Mouse (Mus musculus) layer of hippocampus, adult 11-12 months (tissue): ENCODE results near the gene Prss53.
A peak's percentile ranks its signal among the peaks of the same experiment; 100 is the strongest.

Experiments used
- DNase-seq: peaks from one replicate; pipeline ENCODE4 v3.0.0; 2022; ENCODE audit warnings: low spot score

Gene Prss53

GRCm38 (mm10) chr7:127890798-127891197, at the start of gene Prss53:
TSS of gene Prss53 (minus strand) at chr7:127890970.
- DNase-seq = no peak

DNA sequence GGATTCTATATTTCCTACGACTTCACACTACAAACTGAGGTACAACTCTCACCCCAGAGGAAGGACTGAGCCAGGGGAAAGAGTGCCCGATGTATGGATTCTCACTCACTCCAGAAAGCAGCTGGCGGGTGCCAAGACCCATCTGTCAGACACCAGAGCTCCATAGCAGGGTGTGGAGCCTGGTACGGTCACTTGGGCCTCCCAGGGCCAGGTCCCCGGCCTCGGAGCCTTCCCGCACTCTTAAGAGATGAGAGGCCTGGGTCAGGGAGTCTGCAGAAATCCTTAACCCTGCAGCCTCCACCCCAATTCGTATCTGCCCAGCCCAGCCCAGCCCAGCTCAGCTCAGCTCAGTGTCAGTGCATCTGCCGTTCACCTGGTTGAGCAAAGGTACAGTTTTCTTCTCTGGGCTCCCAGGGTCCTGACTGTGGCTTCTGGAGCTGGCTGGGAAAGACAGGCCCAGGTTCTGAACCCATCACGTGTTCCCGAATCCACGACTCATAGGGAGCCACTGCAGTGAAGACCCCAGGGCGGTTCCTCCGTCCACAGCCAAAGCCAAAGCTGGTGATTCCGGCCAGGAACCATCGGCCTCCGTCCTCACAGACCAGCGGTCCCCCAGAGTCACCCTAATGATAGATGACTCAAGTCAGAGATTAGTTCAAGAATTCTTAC, 45.6 kb upstream of the Prss53 start:
- DNase-seq = no peak

GRCm38 (mm10) chr7:127935748-127936159, 45.0 kb upstream of the Prss53 start:
- no peak for DNase-seq

- DNase-seq = peak; percentile 94
These were observed 44.4 kb upstream of the Prss53 start for GRCm38 (mm10) chr7:127935028-127935722.

GRCm38 (mm10) chr7:127934075-127934474, 43.3 kb upstream of the Prss53 start:
- DNase-seq = no peak

GRCm38 (mm10) chr7:127932273-127933031, 41.7 kb upstream of the Prss53 start:
- DNase-seq = no peak

DNA sequence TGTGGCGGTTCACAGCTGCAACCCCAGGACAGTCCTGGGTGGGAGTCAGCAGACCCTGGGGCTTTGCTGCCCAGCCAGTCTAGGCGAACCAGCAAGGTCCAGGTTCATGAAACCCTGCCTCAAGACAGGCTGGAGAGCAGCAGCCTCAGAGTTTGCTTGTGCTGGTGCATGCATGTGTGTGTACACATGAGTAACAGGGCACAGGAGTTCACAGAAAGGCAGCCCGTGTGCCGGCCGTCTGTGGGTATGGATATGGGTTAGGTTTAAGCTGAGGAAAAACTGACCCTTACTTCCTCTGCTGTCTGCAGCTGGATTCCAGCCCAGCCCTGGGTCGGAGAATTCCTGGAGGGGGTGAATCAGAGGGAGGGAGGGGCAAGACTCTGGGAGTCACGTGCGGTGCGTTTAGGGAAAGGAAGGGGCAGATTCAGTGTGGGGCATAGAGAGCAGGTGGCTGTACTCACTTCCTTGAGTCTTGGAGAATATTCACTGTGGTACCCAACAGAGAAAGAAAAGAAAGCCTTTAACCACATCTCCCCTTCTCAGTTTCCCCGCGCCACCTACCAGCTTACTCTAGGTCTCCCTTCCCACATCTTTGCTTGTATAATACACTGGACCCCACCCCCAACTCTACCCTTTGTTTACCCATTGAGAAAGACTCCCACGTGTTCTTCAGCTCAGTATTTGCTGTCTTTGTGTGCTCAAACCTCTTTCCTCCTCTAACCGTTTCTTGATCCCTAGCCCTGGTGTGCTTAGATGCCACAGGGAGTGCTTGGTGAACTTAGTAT, 40.8 kb upstream of the Prss53 start:
- DNase-seq = no peak

- DNase-seq = no peak
These were observed 39.9 kb upstream of the Prss53 start for GRCm38 (mm10) chr7:127930636-127931035.

DNA sequence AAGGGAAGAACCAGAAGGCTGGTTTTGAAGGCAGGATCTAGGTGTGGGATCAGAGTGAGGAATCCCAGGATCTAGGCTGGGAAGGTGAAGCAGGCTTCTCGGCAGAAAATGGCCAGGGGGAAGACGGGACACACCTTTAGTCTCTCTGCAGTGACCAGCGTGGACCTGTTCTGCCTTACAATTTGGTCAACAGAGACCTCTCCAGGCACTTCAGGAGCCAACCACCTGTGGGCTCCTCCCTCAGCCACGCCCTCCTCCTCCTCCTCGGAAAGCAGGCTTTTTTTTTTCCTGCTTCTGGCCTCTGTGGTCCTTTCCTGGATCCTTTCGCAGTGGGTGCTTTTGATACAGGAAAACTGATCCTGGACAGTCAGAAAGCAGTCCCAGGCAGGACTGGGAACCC, 39.2 kb upstream of the Prss53 start, which contains the start of gene Prss8:
TSS of gene Prss8 (minus strand) at position 182 of the 400 bp plus-strand sequence.
- no peak for DNase-seq

- no peak for DNase-seq
These were observed 37.8 kb upstream of the Prss53 start for GRCm38 (mm10) chr7:127928596-127928995.

DNA sequence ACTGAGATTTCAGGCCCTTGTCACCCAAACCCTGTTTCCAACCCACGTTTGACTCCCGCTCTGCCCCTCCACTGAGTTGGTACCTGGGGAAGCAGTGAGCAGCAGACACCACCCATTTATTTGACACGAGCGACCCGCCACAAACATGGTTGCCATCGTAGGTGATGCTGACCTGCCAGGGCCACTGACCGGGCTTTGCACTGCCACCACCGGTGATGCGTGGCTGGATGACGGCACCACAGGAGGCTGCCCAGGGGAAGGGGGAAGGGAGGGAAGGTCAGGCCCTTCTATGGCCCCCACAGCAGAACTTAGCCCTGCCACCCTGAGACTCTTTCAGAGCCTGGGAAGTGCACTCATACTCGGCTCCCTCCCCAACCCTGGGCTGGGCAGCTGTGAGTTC, 37.0 kb upstream of the Prss53 start:
- no peak for DNase-seq

- DNase-seq = no peak
These were observed 36.1 kb upstream of the Prss53 start for GRCm38 (mm10) chr7:127926846-127927245.

DNA sequence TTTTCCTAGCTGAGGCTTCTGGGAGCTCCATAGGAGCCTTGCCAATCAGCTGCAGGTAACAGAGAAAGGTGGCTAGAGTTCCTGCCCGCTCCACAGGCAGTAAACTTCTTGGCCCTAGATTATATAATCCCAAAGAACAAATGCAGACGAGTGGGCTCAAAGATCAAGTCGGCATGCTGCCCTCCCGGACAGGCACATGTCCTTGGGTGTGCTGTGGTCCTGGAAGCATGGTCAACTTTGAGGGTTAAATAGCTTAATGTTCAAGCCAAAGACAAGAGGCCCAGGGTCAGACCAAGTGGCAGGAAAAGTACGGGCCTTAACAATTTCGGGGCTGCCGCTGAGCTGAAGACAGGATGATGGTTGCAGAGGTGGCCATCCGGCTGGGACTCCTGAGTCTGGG, 35.3 kb upstream of the Prss53 start:
- DNase-seq = no peak

DNA sequence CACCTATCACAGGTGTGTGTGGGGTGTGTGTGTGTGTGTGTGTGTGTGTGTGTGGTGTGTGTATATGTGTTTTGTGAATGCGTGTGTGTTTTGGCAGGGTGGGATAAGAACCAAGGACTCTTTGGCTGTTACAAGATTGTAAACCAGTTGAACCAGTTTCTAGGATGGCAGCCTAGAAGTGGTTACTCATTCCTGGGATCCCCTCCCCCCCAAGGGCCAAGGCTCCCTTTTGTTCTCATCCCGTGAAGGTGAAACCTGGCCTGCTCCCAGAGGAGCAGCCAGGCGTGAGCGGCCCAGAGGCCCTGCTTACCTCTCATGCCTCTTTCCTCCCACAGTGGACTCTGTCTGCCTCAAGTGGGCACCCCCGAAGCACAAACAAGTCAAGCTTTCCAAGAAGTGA, 34.5 kb upstream of the Prss53 start:
- no peak for DNase-seq

DNA sequence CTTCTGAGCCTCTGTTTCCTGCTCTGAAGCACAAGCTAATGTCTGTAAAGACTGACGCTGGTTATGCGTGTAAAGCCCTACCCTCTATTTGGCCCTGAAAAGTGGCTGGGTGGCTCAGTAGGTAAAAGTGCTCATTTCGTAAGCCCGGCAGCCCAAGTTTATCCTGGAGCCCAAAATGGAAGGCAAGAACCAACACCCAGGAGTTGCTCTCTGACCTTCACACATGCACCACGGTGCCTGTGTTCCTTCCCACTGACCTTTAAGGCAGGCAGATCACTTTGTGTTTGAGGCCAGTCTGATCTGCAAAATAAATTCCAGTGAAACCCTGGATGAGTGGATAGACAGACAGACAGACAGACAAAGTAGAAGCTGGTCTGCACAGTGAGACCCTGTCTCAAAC, 32.9 kb upstream of the Prss53 start:
- DNase-seq = no peak

GRCm38 (mm10) chr7:127922451-127923275, 31.9 kb upstream of the Prss53 start:
- no peak for DNase-seq

GRCm38 (mm10) chr7:127921516-127921915, 30.7 kb upstream of the Prss53 start:
- no peak for DNase-seq

GRCm38 (mm10) chr7:127919290-127919689, 28.5 kb upstream of the Prss53 start:
- DNase-seq = no peak

DNA sequence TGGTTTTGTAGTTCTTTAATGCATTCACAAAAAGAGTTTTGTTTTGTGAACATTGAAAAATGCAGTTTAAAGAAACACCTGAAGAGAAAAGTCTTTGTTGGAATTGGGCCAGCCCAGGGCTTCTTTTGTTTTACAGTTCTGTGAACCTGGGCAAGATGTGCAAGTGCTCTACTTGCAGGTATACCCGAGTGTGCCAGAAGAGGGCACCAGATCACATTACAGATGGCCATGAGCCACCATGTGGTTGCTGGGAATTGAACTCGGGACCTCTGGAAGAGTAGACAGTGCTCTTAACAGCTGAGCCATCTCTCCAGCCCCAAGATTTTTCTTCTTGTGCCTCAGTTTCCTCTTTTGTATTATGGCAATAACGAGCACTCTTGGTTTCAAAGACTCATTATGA, 27.4 kb upstream of the Prss53 start:
- DNase-seq = no peak

DNA sequence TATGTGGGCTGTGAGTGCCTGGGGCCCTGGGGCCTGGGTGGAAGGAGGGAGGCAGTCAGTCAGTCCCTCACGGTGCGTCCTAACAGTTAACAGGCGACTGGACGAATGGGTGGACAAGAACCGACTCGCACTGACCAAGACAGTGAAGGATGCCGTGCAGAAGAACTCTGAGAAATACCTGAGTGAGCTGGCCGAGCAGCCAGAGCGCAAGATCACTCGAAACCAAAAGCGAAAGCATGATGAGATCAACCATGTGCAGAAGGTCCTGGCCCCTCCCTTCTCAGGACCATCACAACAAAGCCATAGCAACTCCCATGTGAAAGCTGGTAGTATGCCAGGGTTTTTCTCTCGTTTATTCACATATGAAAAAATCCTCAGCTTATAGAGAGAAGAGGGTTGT, 24.5 kb upstream of the Prss53 start:
- DNase-seq = no peak

DNA sequence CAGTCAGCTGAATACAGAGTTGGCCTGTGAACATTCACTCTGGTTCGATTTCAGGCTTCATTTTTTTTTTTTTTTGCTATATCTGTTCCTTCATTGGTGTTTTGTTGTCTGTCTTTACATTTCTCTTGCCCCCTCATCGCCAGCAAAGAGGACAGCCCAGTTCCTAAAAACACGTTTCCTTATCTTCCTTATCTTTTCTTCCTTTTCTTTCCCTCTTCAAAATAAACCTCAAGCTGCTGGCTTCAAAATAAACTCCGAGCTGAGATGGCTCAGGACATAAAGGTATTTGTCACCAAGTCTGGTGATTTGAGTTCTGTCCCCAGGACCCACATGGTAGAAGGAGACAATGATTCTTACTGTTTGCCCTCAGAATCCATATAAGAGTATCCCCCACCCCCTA, 22.2 kb upstream of the Prss53 start:
- no peak for DNase-seq
